In the genomic region with DNA sequence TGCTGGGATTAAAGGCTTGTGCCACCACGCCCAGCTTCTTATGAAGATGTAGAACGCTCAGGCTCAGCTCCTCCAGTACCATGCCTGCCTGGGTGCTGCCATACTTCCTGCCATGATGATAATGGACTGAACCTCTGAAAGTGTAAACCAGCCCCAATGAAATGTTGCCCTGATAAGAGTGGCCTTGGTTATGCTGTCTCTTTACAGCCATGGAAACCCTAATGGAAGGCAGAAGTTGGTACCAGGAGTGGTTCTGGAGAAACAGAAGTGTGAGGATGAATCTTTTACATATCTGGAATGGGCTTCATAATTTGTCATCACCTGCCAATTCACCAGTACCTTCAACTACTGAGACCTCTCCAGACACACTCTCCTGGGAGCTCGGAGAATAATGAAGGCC, we compare ENCODE assay signal across 30 mouse cellular contexts.
"Had no signal": no experiment of that assay in that cellular context is flagged by ENCODE, and none has a peak within 500 bp of the region (broad histone marks: within the 10 kb centered on the region; RNA-seq: fewer than 3 reads in every experiment).

No protein-coding gene starts in this region.

- DNase-seq: heart, postnatal 10 days; heart, postnatal 14 days; heart, postnatal 36 days; heart, postnatal 4 days; kidney, adult 11 months; kidney, adult 18-20 months; kidney, adult 2 months; kidney, adult 8-10 months; kidney, adult 9 months; kidney, postnatal 10 days; kidney, postnatal 14 days; kidney, postnatal 25 days; kidney, postnatal 36 days; kidney, postnatal 4 days; layer of hippocampus, adult 9-11 months; layer of hippocampus, postnatal 36 days had no signal

- H3K4me1 ChIP-seq: heart, embryonic 12.5 days; heart, embryonic 13.5 days; heart, embryonic 15.5 days; hindbrain, embryonic 10.5 days; hindbrain, embryonic 12.5 days; hindbrain, embryonic 13.5 days; hindbrain, embryonic 15.5 days; intestine, embryonic 15.5 days; kidney, embryonic 15.5 days had no signal

- H3K4me3 ChIP-seq: heart, embryonic 12.5 days; heart, embryonic 13.5 days; heart, embryonic 15.5 days; hindbrain, embryonic 10.5 days; hindbrain, embryonic 12.5 days; hindbrain, embryonic 13.5 days; hindbrain, embryonic 15.5 days; intestine, embryonic 15.5 days; kidney, embryonic 15.5 days; layer of hippocampus, adult 2 months; left cerebral cortex, adult 2 months had no signal

- H3K36me3 ChIP-seq: heart, embryonic 12.5 days; heart, embryonic 13.5 days; heart, embryonic 15.5 days; hindbrain, embryonic 10.5 days; hindbrain, embryonic 12.5 days; hindbrain, embryonic 13.5 days; hindbrain, embryonic 15.5 days; intestine, embryonic 15.5 days; kidney, embryonic 15.5 days had no signal

- H3K9me3 ChIP-seq: heart, embryonic 12.5 days; heart, embryonic 13.5 days; heart, embryonic 15.5 days; hindbrain, embryonic 10.5 days; hindbrain, embryonic 12.5 days; hindbrain, embryonic 13.5 days; hindbrain, embryonic 15.5 days; intestine, embryonic 15.5 days; kidney, embryonic 15.5 days had no signal

- H3K27me3 ChIP-seq: heart, embryonic 12.5 days; heart, embryonic 13.5 days; heart, embryonic 15.5 days; hindbrain, embryonic 12.5 days; hindbrain, embryonic 13.5 days; hindbrain, embryonic 15.5 days; intestine, embryonic 15.5 days; kidney, embryonic 15.5 days had no signal

- H3K9ac ChIP-seq: heart, embryonic 12.5 days; heart, embryonic 13.5 days; heart, embryonic 15.5 days; hindbrain, embryonic 12.5 days; hindbrain, embryonic 13.5 days; hindbrain, embryonic 14.5 days; hindbrain, embryonic 15.5 days; intestine, embryonic 15.5 days; kidney, embryonic 15.5 days had no signal

- H3K27ac ChIP-seq: heart, embryonic 13.5 days; heart, embryonic 15.5 days; hindbrain, embryonic 10.5 days; hindbrain, embryonic 12.5 days; hindbrain, embryonic 13.5 days; hindbrain, embryonic 14.5 days; hindbrain, embryonic 15.5 days; hindbrain, postnatal 0 days; intestine, embryonic 15.5 days; kidney, embryonic 15.5 days; kidney, postnatal 0 days; layer of hippocampus, adult 2 months; left cerebral cortex, adult 2 months had no signal
